Mouse (Mus musculus): ENCODE measurements around the gene Pold1. TPM values are rescaled to one million over a fixed set of nuclear protein-coding genes. Genes with fewer than 3 reads are reported as not detected.

The Pold1 gene
- polyA plus RNA-seq, 1 experiment from 2014 or later = 69.8 TPM

GRCm38 (mm10) chr7:44553196-44553764 is 4.6 kb upstream of the Pold1 start:
- no peaks in the 10 kb centered on the region for H3K27me3 ChIP-seq (replicated peaks)
- H3K4me2 ChIP-seq = peak overlapping the region; percentile 58
- peaks cover 8% of the 10 kb centered on the region; the same call in 1 of the 2 replicates for H3K4me1 ChIP-seq
- H3K4me3 ChIP-seq (replicated peaks) = peak overlapping the region; percentile 80
- H3K9me3 ChIP-seq = no peaks in the 10 kb centered on the region
- peak; percentile 69 for ATAC-seq (ENCODE audit: insufficient read depth, low FRiP score, low read depth)
- H3K36me3 ChIP-seq = peaks cover 17% of the 10 kb centered on the region
- WGBS = 1% methylated on average over 32 of the region's 32 CpGs
- H3K27ac ChIP-seq = peak overlapping the region; percentile 99
- H3K9ac ChIP-seq = peak overlapping the region; percentile 59

- Histone ChIP-seq H3K27me3 (replicated peaks) (no peaks in the 10 kb centered on the region), H3K4me1 (peaks cover 15% of the 10 kb centered on the region), H3K36me3 (peaks cover 17% of the 10 kb centered on the region), H3K4me2 (peak overlapping the region; percentile 58), H3K4me3 (replicated peaks) (peak overlapping the region; percentile 80), H3K9ac (no peak overlapping the region), H3K27ac (peak overlapping the region; percentile 99; the same call in 1 of the 2 replicates), H3K9me3 (no peaks in the 10 kb centered on the region)
- ATAC-seq (ENCODE audit: insufficient read depth, low FRiP score, low read depth) = no peak
- WGBS = 85% methylated on average over 31 of the region's 31 CpGs
These were observed 3.7 kb upstream of the Pold1 start for GRCm38 (mm10) chr7:44552141-44552908.

- 81% methylated on average over 22 of the region's 22 CpGs for WGBS
- Histone ChIP-seq H3K9ac (no peak overlapping the region), H3K4me2 (no peak overlapping the region), H3K27me3 (replicated peaks) (no peaks in the 10 kb centered on the region), H3K4me3 (replicated peaks) (no peak overlapping the region), H3K27ac (no peak overlapping the region), H3K9me3 (no peaks in the 10 kb centered on the region), H3K36me3 (peaks cover 17% of the 10 kb centered on the region), H3K4me1 (peaks cover 15% of the 10 kb centered on the region)
- no peak for ATAC-seq (ENCODE audit: insufficient read depth, low FRiP score, low read depth)
These were observed 3.1 kb upstream of the Pold1 start for GRCm38 (mm10) chr7:44551731-44552130.

- no peak for ATAC-seq (ENCODE audit: insufficient read depth, low FRiP score, low read depth)
- H3K9me3 ChIP-seq = no peaks in the 10 kb centered on the region
- H3K4me2 ChIP-seq = no peak overlapping the region
- H3K4me3 ChIP-seq (replicated peaks) = no peak overlapping the region
- no peaks in the 10 kb centered on the region for H3K27me3 ChIP-seq (replicated peaks)
- H3K9ac ChIP-seq = no peak overlapping the region
- no peak overlapping the region for H3K27ac ChIP-seq
- H3K4me1 ChIP-seq = peaks cover 15% of the 10 kb centered on the region
- WGBS = 89% methylated on average over 21 of the region's 21 CpGs
- H3K36me3 ChIP-seq = peaks cover 17% of the 10 kb centered on the region
These were observed 2.7 kb upstream of the Pold1 start for GRCm38 (mm10) chr7:44551301-44551700.

GRCm38 (mm10) chr7:44550409-44550678 is 1.7 kb upstream of the Pold1 start:
- Histone ChIP-seq H3K27me3 (replicated peaks) (no peaks in the 10 kb centered on the region), H3K36me3 (peaks cover 17% of the 10 kb centered on the region), H3K9me3 (no peaks in the 10 kb centered on the region), H3K4me1 (peaks cover 15% of the 10 kb centered on the region), H3K4me2 (no peak overlapping the region), H3K27ac (no peak overlapping the region), H3K4me3 (replicated peaks) (no peak overlapping the region), H3K9ac (no peak overlapping the region)
- 93% methylated on average over 12 of the region's 12 CpGs for WGBS
- ATAC-seq (ENCODE audit: insufficient read depth, low FRiP score, low read depth) = no peak

- peaks cover 15% of the 10 kb centered on the region for H3K4me1 ChIP-seq
- H3K4me3 ChIP-seq (replicated peaks) = no peak overlapping the region
- no peak for ATAC-seq (ENCODE audit: insufficient read depth, low FRiP score, low read depth)
- no peak overlapping the region for H3K4me2 ChIP-seq
- no peak overlapping the region for H3K9ac ChIP-seq
- H3K9me3 ChIP-seq = no peaks in the 10 kb centered on the region
- WGBS = 93% methylated on average over 23 of the region's 23 CpGs
- peaks cover 17% of the 10 kb centered on the region for H3K36me3 ChIP-seq
- H3K27me3 ChIP-seq (replicated peaks) = no peaks in the 10 kb centered on the region
- no peak overlapping the region for H3K27ac ChIP-seq
These were observed 1.2 kb upstream of the Pold1 start for GRCm38 (mm10) chr7:44549621-44550408.

GRCm38 (mm10) chr7:44547725-44548124 is 924 bp downstream of the Pold1 start:
- no peaks in the 10 kb centered on the region for H3K9me3 ChIP-seq
- ATAC-seq (ENCODE audit: insufficient read depth, low FRiP score, low read depth) = no peak
- H3K27me3 ChIP-seq (replicated peaks) = no peaks in the 10 kb centered on the region
- peak overlapping the region; percentile 65; the same call in 1 of the 2 replicates for H3K9ac ChIP-seq
- H3K36me3 ChIP-seq = peaks cover 17% of the 10 kb centered on the region
- H3K4me3 ChIP-seq (replicated peaks) = peak overlapping the region; percentile 73
- peak overlapping the region; percentile 77 for H3K27ac ChIP-seq
- H3K4me1 ChIP-seq = peaks cover 11% of the 10 kb centered on the region
- peak overlapping the region; percentile 92 for H3K4me2 ChIP-seq
- 16% methylated on average over 5 of the region's 5 CpGs for WGBS

GRCm38 (mm10) chr7:44547041-44547440 is 1.6 kb downstream of the Pold1 start:
- H3K4me1 ChIP-seq = peaks cover 8% of the 10 kb centered on the region
- 92% methylated on average over 13 of the region's 13 CpGs for WGBS
- ATAC-seq (ENCODE audit: insufficient read depth, low FRiP score, low read depth) = no peak
- H3K4me2 ChIP-seq = peak overlapping the region; percentile 92; the same call in 1 of the 2 replicates
- H3K27ac ChIP-seq = no peak overlapping the region
- peak overlapping the region; percentile 73 for H3K4me3 ChIP-seq (replicated peaks)
- no peak overlapping the region for H3K9ac ChIP-seq
- H3K9me3 ChIP-seq = no peaks in the 10 kb centered on the region
- H3K36me3 ChIP-seq = peaks cover 23% of the 10 kb centered on the region
- H3K27me3 ChIP-seq (replicated peaks) = no peaks in the 10 kb centered on the region

- Histone ChIP-seq H3K9ac (no peak overlapping the region), H3K27ac (no peak overlapping the region), H3K4me3 (replicated peaks) (no peak overlapping the region), H3K9me3 (no peaks in the 10 kb centered on the region), H3K4me2 (no peak overlapping the region), H3K36me3 (peaks cover 25% of the 10 kb centered on the region), H3K4me1 (peaks cover 8% of the 10 kb centered on the region), H3K27me3 (replicated peaks) (no peaks in the 10 kb centered on the region)
- ATAC-seq (ENCODE audit: insufficient read depth, low FRiP score, low read depth) = no peak
- WGBS = 97% methylated on average over 3 of the region's 3 CpGs
These were observed 2.4 kb downstream of the Pold1 start for GRCm38 (mm10) chr7:44546274-44546673.

GRCm38 (mm10) chr7:44543071-44543470 is 5.6 kb downstream of the Pold1 start:
- peaks cover 8% of the 10 kb centered on the region for H3K4me1 ChIP-seq
- H3K9ac ChIP-seq = no peak overlapping the region
- H3K9me3 ChIP-seq = no peaks in the 10 kb centered on the region
- H3K36me3 ChIP-seq = peaks cover 37% of the 10 kb centered on the region
- no peak overlapping the region for H3K4me2 ChIP-seq
- H3K27me3 ChIP-seq (replicated peaks) = no peaks in the 10 kb centered on the region
- no peak overlapping the region for H3K27ac ChIP-seq
- no peak overlapping the region for H3K4me3 ChIP-seq (replicated peaks)
- no peak for ATAC-seq (ENCODE audit: insufficient read depth, low FRiP score, low read depth)
- 79% methylated on average over 12 of the region's 12 CpGs for WGBS

- peaks cover 38% of the 10 kb centered on the region for H3K36me3 ChIP-seq
- ATAC-seq (ENCODE audit: insufficient read depth, low FRiP score, low read depth) = no peak
These were observed 6.1 kb downstream of the Pold1 start for GRCm38 (mm10) chr7:44542555-44542954.

More at GRCm38 (mm10) chr7:44542555-44542954, 6.1 kb downstream of the Pold1 start:
- H3K4me2 ChIP-seq = no peak overlapping the region
- no peaks in the 10 kb centered on the region for H3K27me3 ChIP-seq (replicated peaks)
- no peak overlapping the region for H3K9ac ChIP-seq
- peaks cover 3% of the 10 kb centered on the region for H3K4me1 ChIP-seq
- no peaks in the 10 kb centered on the region for H3K9me3 ChIP-seq
- WGBS = 86% methylated on average over 11 of the region's 11 CpGs
- no peak overlapping the region for H3K27ac ChIP-seq
- H3K4me3 ChIP-seq (replicated peaks) = no peak overlapping the region
